ENCODE assay signal across 28 mouse cellular contexts in genomic region chr15:86355857-86356256, GRCm38 (mm10).
DNase-seq lines count a peak whose midpoint lies in the region; ATAC-seq lines count a peak whose summit lies in the region.
"Had no signal": no experiment of that assay in that cellular context is flagged by ENCODE, and none has a peak within 500 bp of the region (broad histone marks: within the 10 kb centered on the region; RNA-seq: fewer than 3 reads in every experiment).

No protein-coding gene starts in this region.

- H3K9ac ChIP-seq in liver, embryonic 13.5 days = no peak overlapping the region
- H3K9ac ChIP-seq in heart, embryonic 11.5 days (ENCODE audit: low read depth, low read length) = no peak overlapping the region
- H3K9ac ChIP-seq: embryonic facial prominence, embryonic 13.5 days; forebrain, embryonic 12.5 days; forebrain, embryonic 15.5 days; heart, embryonic 12.5 days; heart, embryonic 15.5 days; hindbrain, embryonic 14.5 days had no signal

- H3K4me3 ChIP-seq in liver, embryonic 13.5 days (replicated peaks) = no peak overlapping the region
- no peak overlapping the region for H3K4me3 ChIP-seq in heart, embryonic 11.5 days (ENCODE audit: low read depth, low read length)
- H3K4me3 ChIP-seq: embryonic facial prominence, embryonic 10.5 days; embryonic facial prominence, embryonic 13.5 days; erythroblast, embryonic 14.5 days; forebrain, embryonic 12.5 days; forebrain, embryonic 15.5 days; heart, adult 2 months; heart, embryonic 12.5 days; heart, embryonic 15.5 days had no signal

- H3K4me2 ChIP-seq in liver, embryonic 13.5 days = no peak overlapping the region
- H3K4me2 ChIP-seq in heart, embryonic 11.5 days = no peak overlapping the region
- H3K4me2 ChIP-seq: embryonic facial prominence, embryonic 13.5 days; forebrain, embryonic 12.5 days; forebrain, embryonic 15.5 days; heart, embryonic 12.5 days; heart, embryonic 15.5 days; hindbrain, embryonic 14.5 days had no signal

- ATAC-seq in liver, embryonic 13.5 days (ENCODE audit: low read depth) = 0 out of 2 replicates have a peak, but pooled peaks have one; percentile 23
- peak; percentile 71 for ATAC-seq in granulocyte monocyte progenitor cell, adult 5-6 weeks (replicated peaks; ENCODE audit: poor library complexity, severe bottlenecking)
- ATAC-seq in heart, embryonic 11.5 days (replicated peaks; ENCODE audit: insufficient number of reproducible peaks, low FRiP score, low TSS enrichment) = no peak
- ATAC-seq: CD4-positive, CD25-positive, alpha-beta regulatory T cell, adult 4 months; forebrain, embryonic 15.5 days; hindbrain, postnatal 0 days; inflammation-experienced regulatory T-cells, adult 6 months had no signal

- H3K27ac ChIP-seq in liver, embryonic 13.5 days = no peak overlapping the region
- no peak overlapping the region for H3K27ac ChIP-seq in heart, embryonic 11.5 days (ENCODE audit: low read depth, low read length)
- H3K27ac ChIP-seq: embryonic facial prominence, embryonic 10.5 days; embryonic facial prominence, embryonic 13.5 days; forebrain, embryonic 12.5 days; forebrain, embryonic 15.5 days; heart, adult 2 months; heart, embryonic 15.5 days; hindbrain, embryonic 14.5 days; hindbrain, postnatal 0 days had no signal

- no peaks in the 10 kb centered on the region for H3K27me3 ChIP-seq in liver, embryonic 13.5 days
- no peaks in the 10 kb centered on the region for H3K27me3 ChIP-seq in heart, embryonic 11.5 days (ENCODE audit: control insufficient read depth, insufficient read depth, low read length)
- H3K27me3 ChIP-seq: embryonic facial prominence, embryonic 13.5 days; forebrain, embryonic 12.5 days; forebrain, embryonic 15.5 days; heart, embryonic 15.5 days had no signal

- no peaks in the 10 kb centered on the region for H3K9me3 ChIP-seq in liver, embryonic 13.5 days (replicated peaks)
- no peaks in the 10 kb centered on the region for H3K9me3 ChIP-seq in heart, embryonic 11.5 days (replicated peaks; ENCODE audit: control insufficient read depth, low read length)
- H3K9me3 ChIP-seq: embryonic facial prominence, embryonic 10.5 days; embryonic facial prominence, embryonic 13.5 days; forebrain, embryonic 12.5 days; forebrain, embryonic 15.5 days; heart, embryonic 12.5 days; heart, embryonic 15.5 days had no signal

- DNase-seq in liver, embryonic 13.5 days = no peak
- DNase-seq in liver (no peak), 416B (ENCODE audit: low read depth) (peak; percentile 58)
- DNase-seq in kidney, adult 8-10 months = no peak
- DNase-seq: adrenal gland, adult 2 months; adrenal gland, postnatal 14 days; cerebellum, adult 11 months; cerebellum, adult 2 months; cerebellum, adult 9-11 months; cerebellum, postnatal 25 days; embryo, embryonic 11 days; gastrocnemius, postnatal 25 days; heart, adult 2 months; heart, postnatal 14 days; heart, postnatal 4 days had no signal

- H3K4me1 ChIP-seq in liver, embryonic 13.5 days (replicated peaks) = no peaks in the 10 kb centered on the region
- H3K4me1 ChIP-seq in heart, embryonic 11.5 days (ENCODE audit: control insufficient read depth, insufficient read depth, low read length) = no peaks in the 10 kb centered on the region
- H3K4me1 ChIP-seq: embryonic facial prominence, embryonic 10.5 days; embryonic facial prominence, embryonic 13.5 days; forebrain, embryonic 15.5 days; heart, embryonic 12.5 days; heart, embryonic 15.5 days had no signal

- 39% methylated on average over 2 of the region's 2 CpGs for WGBS in liver, embryonic 13.5 days (ENCODE audit: insufficient replicate concordance)
- 49% methylated on average over 2 of the region's 2 CpGs for WGBS in heart, embryonic 11.5 days (ENCODE audit: insufficient replicate concordance)

- H3K36me3 ChIP-seq in liver, embryonic 13.5 days = no peaks in the 10 kb centered on the region
- no peaks in the 10 kb centered on the region for H3K36me3 ChIP-seq in heart, embryonic 11.5 days (ENCODE audit: control insufficient read depth, insufficient read depth, low read length)
- H3K36me3 ChIP-seq: embryonic facial prominence, embryonic 10.5 days; embryonic facial prominence, embryonic 13.5 days; forebrain, embryonic 12.5 days; forebrain, embryonic 15.5 days; heart, embryonic 12.5 days; heart, embryonic 15.5 days had no signal
